Mouse (Mus musculus) stomach, embryonic 14.5 days (tissue): ENCODE results near the gene Cpeb2. TPM values are rescaled to one million over a fixed set of nuclear protein-coding genes. Genes with fewer than 3 reads are reported as not detected.

ENCODE experiments used
- ATAC-seq: fragments of 200-750 bp; cut with Nextera tagmentation; 2 replicates; pipeline ENCODE4 v1.8.0; 2017; ENCODE audit warnings: low read depth, moderate TSS enrichment; ENCODE audit not compliant: insufficient number of reproducible peaks, insufficient read depth, low FRiP score
- H3K27ac ChIP-seq: fragments of 300-500 bp; sonication (generic); 2 replicates; pipeline ENCODE4 v1.5.1; 2014; ENCODE audit warnings: mild to moderate bottlenecking, low read length, moderate library complexity, mixed read lengths
- H3K27me3 ChIP-seq: fragments of 300-500 bp; sonication (generic); 2 replicates; pipeline ENCODE4 v1.6.1; 2014; ENCODE audit warnings: low read length, control low read depth, mixed read lengths; ENCODE audit not compliant: control insufficient read depth, insufficient read depth
- H3K36me3 ChIP-seq: fragments of 300-500 bp; sonication (generic); 2 replicates; pipeline ENCODE4 v1.6.1; 2014; ENCODE audit warnings: mild to moderate bottlenecking, control low read depth, low read length, moderate library complexity, mixed read lengths; ENCODE audit not compliant: control insufficient read depth, insufficient read depth
- H3K4me1 ChIP-seq: fragments of 300-500 bp; sonication (generic); 2 replicates; pipeline ENCODE4 v1.6.1; 2014; ENCODE audit warnings: low read length, control low read depth, mixed read lengths; ENCODE audit not compliant: control insufficient read depth, insufficient read depth
- H3K4me2 ChIP-seq: fragments of 300-500 bp; sonication (generic); replicated peaks from 2 replicates; pipeline ENCODE4 v1.6.1; 2014; ENCODE audit warnings: low read depth, low read length, control low read depth
- H3K4me3 ChIP-seq: fragments of 300-500 bp; sonication (generic); 2 replicates; pipeline ENCODE4 v1.5.1; 2014; ENCODE audit warnings: low read depth, low read length, control low read depth
- H3K9ac ChIP-seq: fragments of 300-500 bp; sonication (generic); replicated peaks from 2 replicates; pipeline ENCODE4 v1.6.1; 2014; ENCODE audit warnings: low read depth, mild to moderate bottlenecking, control low read depth, low read length, moderate library complexity, mixed read lengths
- H3K9me3 ChIP-seq: fragments of 300-500 bp; sonication (generic); 2 replicates; pipeline ENCODE4 v1.6.1; 2016; ENCODE audit warnings: low read depth, low read length, control low read depth; ENCODE audit not compliant: control insufficient read depth
- WGBS: fragments of 180-500 bp; shearing (Covaris S2); extraction: QIAGEN DNeasy Blood & Tissue Kit; methylation state at CpG from one replicate; pipeline ENCODE4 v1.1.7; 2014; 5-methylcytosine and 5-hydroxymethylcytosine counted together
- polyA plus RNA-seq: library from polyadenylated mRNA; unstranded; fragments of >200 nt; fragmentation: Nextera tagmentation; extraction: Ambion mirVana; gene quantifications from 2 replicates; pipeline ENCODE4 v1.2.1, GENCODE M21; 2014

The Cpeb2 gene
- polyA plus RNA-seq, 1 experiment from 2014 or later = 3.2 TPM

GRCm38 (mm10) chr5:43234321-43235185 lies 1.6 kb downstream of the Cpeb2 start:
- ATAC-seq = peak; percentile 47; the same call in 1 of the 2 replicates
- WGBS = under 1% methylated on average over 72 of the region's 113 CpGs
- Histone ChIP-seq H3K9ac (peak overlapping the region; percentile 90), H3K27ac (peak overlapping the region; percentile 95), H3K27me3 (no peaks in the 10 kb centered on the region), H3K4me1 (0 out of 2 replicates have a peak, but pooled peaks cover 2% of the 10 kb centered on the region), H3K36me3 (no peaks in the 10 kb centered on the region), H3K9me3 (no peaks in the 10 kb centered on the region), H3K4me3 (peak overlapping the region; percentile 84), H3K4me2 (peak overlapping the region; percentile 91)

- H3K36me3 ChIP-seq = no peaks in the 10 kb centered on the region
- no peaks in the 10 kb centered on the region for H3K27me3 ChIP-seq
- peak overlapping the region; percentile 84 for H3K4me3 ChIP-seq
- H3K27ac ChIP-seq = peak overlapping the region; percentile 95
- no peak for ATAC-seq
- no peaks in the 10 kb centered on the region for H3K9me3 ChIP-seq
- 0 out of 2 replicates have a peak, but pooled peaks cover 2% of the 10 kb centered on the region for H3K4me1 ChIP-seq
- WGBS = 1% methylated on average over 27 of the region's 27 CpGs
- H3K4me2 ChIP-seq = peak overlapping the region; percentile 91
- peak overlapping the region; percentile 90 for H3K9ac ChIP-seq
Observed at GRCm38 (mm10) chr5:43235186-43235785, 2.3 kb downstream of the Cpeb2 start.

GRCm38 (mm10) chr5:43235997-43236396 lies 3.0 kb downstream of the Cpeb2 start:
- H3K36me3 ChIP-seq = no peaks in the 10 kb centered on the region
- peak overlapping the region; percentile 84; the same call in 1 of the 2 replicates for H3K4me3 ChIP-seq
- H3K27ac ChIP-seq = no peak overlapping the region
- no peaks in the 10 kb centered on the region for H3K9me3 ChIP-seq
- 0 out of 2 replicates have a peak, but pooled peaks cover 2% of the 10 kb centered on the region for H3K4me1 ChIP-seq
- H3K9ac ChIP-seq = no peak overlapping the region
- ATAC-seq = no peak
- peak overlapping the region; percentile 91 for H3K4me2 ChIP-seq
- WGBS = 28% methylated on average over 5 of the region's 5 CpGs
- H3K27me3 ChIP-seq = no peaks in the 10 kb centered on the region

- H3K9ac ChIP-seq = no peak overlapping the region
- 0 out of 2 replicates have a peak, but pooled peaks cover 2% of the 10 kb centered on the region for H3K4me1 ChIP-seq
- H3K36me3 ChIP-seq = no peaks in the 10 kb centered on the region
- 74% methylated on average over 3 of the region's 3 CpGs for WGBS
- no peaks in the 10 kb centered on the region for H3K27me3 ChIP-seq
- H3K27ac ChIP-seq = no peak overlapping the region
- H3K9me3 ChIP-seq = no peaks in the 10 kb centered on the region
- no peak overlapping the region for H3K4me2 ChIP-seq
- no peak for ATAC-seq
- no peak overlapping the region for H3K4me3 ChIP-seq
Observed at GRCm38 (mm10) chr5:43236476-43236875, 3.5 kb downstream of the Cpeb2 start.

GRCm38 (mm10) chr5:43237238-43237637 lies 4.3 kb downstream of the Cpeb2 start:
- Histone ChIP-seq H3K4me3 (no peak overlapping the region), H3K4me1 (0 out of 2 replicates have a peak, but pooled peaks cover 2% of the 10 kb centered on the region), H3K27me3 (no peaks in the 10 kb centered on the region), H3K9me3 (no peaks in the 10 kb centered on the region), H3K9ac (no peak overlapping the region), H3K4me2 (no peak overlapping the region), H3K27ac (no peak overlapping the region), H3K36me3 (no peaks in the 10 kb centered on the region)
- ATAC-seq = no peak
- WGBS = 80% methylated on average over 12 of the region's 12 CpGs

GRCm38 (mm10) chr5:43239141-43239835 lies 6.3 kb downstream of the Cpeb2 start:
- Histone ChIP-seq H3K4me3 (no peak overlapping the region), H3K9ac (no peak overlapping the region), H3K36me3 (no peaks in the 10 kb centered on the region), H3K27ac (no peak overlapping the region), H3K27me3 (no peaks in the 10 kb centered on the region), H3K4me2 (no peak overlapping the region), H3K4me1 (0 out of 2 replicates have a peak, but pooled peaks cover 2% of the 10 kb centered on the region), H3K9me3 (no peaks in the 10 kb centered on the region)
- 80% methylated on average over 6 of the region's 6 CpGs for WGBS
- no peak for ATAC-seq

GRCm38 (mm10) chr5:43240729-43241128 lies 7.8 kb downstream of the Cpeb2 start:
- ATAC-seq = no peak
- 0 out of 2 replicates have a peak, but pooled peaks cover 2% of the 10 kb centered on the region for H3K4me1 ChIP-seq

GRCm38 (mm10) chr5:43246236-43246635 lies 13.3 kb downstream of the Cpeb2 start:
- Histone ChIP-seq H3K27me3 (no peaks in the 10 kb centered on the region), H3K4me3 (no peak overlapping the region), H3K9ac (no peak overlapping the region), H3K9me3 (no peaks in the 10 kb centered on the region), H3K27ac (no peak overlapping the region), H3K36me3 (no peaks in the 10 kb centered on the region), H3K4me1 (no peaks in the 10 kb centered on the region), H3K4me2 (no peak overlapping the region)
- 89% methylated on average over 8 of the region's 8 CpGs for WGBS
- ATAC-seq = no peak

More at GRCm38 (mm10) chr5:43240729-43241128, 7.8 kb downstream of the Cpeb2 start:
- Histone ChIP-seq H3K4me3 (no peak overlapping the region), H3K27me3 (no peaks in the 10 kb centered on the region), H3K4me2 (no peak overlapping the region), H3K9ac (no peak overlapping the region), H3K36me3 (no peaks in the 10 kb centered on the region), H3K27ac (no peak overlapping the region), H3K9me3 (no peaks in the 10 kb centered on the region)
